Mouse (Mus musculus) heart, postnatal 0 days (tissue): ENCODE data around the gene Cpeb3.

Experiments
- CTCF ChIP-seq: IDR thresholded peaks from 2 replicates; pipeline ENCODE4 v1.5.1; 2016; ENCODE audit warnings: antibody characterized with exemption, control low read depth, low read depth
- EP300 ChIP-seq: IDR thresholded peaks from 2 replicates; pipeline ENCODE4 v1.6.1; 2016; ENCODE audit warnings: antibody characterized with exemption, low read depth

DNA sequence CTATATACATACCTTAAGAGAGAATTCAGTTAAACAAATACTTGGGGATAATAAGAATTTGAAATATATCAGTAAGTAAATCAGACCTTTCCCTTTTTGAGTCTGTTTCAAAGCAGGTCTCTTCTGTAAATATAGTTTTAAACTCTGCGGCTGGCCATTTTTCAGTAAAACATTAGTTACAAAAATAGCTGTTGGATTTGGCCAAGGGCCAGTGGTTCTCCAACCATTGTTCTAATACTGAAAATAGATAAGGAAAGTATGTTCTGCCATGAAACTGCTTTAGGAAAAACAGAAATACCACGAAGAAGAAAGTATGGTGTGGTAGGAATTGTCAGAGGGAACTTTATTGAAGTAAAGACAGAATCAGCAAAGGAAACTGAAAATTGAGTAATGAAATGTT lies 6.3 kb upstream of the Cpeb3 start:
- TF ChIP-seq CTCF (no peak), EP300 (no peak)
